Mouse (Mus musculus): Measurements from ENCODE around the gene Tceal1.
"Not testable (repeated sequence)": the region's sequence is repeated elsewhere in the genome, so short reads cannot be mapped to it uniquely, and the experiment has no call there.

DNA sequence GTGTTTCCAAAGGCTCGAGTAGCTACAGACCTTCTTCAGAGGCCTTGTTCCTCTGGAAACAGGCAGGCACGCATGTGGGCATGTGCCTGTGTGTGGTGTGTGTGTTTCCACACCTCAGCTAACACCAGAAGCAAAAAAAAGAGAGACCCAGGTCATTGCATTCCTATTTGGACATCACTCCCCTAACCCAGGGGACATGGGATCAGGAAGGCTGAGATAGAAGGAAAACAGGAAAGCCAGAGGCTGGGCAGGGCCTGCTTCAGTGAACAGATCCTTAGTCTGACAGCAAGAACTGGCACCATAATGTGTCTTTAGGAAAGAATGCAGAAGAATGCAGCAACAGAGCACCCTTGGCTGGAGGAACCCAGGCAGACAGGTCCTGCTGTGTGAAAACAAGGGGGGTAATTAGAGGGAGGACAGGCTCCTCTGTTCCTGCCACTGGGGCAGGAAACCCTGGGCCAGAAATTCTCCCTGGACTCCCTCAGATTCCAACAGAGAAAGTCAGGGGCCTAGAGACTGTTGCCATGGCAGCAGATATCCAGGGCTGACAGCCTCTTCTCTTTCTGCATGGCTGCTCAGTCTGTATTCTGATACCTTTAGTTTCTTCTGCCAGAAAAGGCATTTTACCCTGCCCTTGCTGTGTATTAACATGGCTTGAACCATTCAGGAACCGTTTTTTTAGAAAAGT, 16.0 kb upstream of the Tceal1 start:
- TF ChIP-seq POLR2A (IDR thresholded peaks at IDR 0.05; ENCODE audit: control insufficient read depth, low read depth, low read length); CTCF (IDR thresholded peaks at IDR 0.05; ENCODE audit: control insufficient read depth, insufficient read depth, insufficient replicate concordance, low read depth, low read length): not testable (repeated sequence)

Data from testis, adult 2 months (tissue).